Mouse (Mus musculus) forebrain, embryonic 11.5 days (tissue): ENCODE measurements around the gene D630003M21Rik. TPM values are rescaled to one million over a fixed set of nuclear protein-coding genes. Genes with fewer than 3 reads are reported as not detected.

ENCODE experiments used
- ATAC-seq: fragments of 200-750 bp; cut with Nextera tagmentation; replicated peaks from 2 replicates; pipeline ENCODE4 v1.8.0; 2017; ENCODE audit warnings: moderate TSS enrichment; ENCODE audit not compliant: low FRiP score
- DNase-seq: peaks from one replicate; pipeline ENCODE4 v3.0.0-alpha.2; 2017; ENCODE audit warnings: low spot score
- H3K27ac ChIP-seq: fragments of 300-500 bp; sonication (generic); 2 replicates; pipeline ENCODE4 v1.5.1; 2014; ENCODE audit warnings: low read depth, low read length
- H3K27me3 ChIP-seq: fragments of 300-500 bp; sonication (generic); 2 replicates; pipeline ENCODE4 v1.6.1; 2014; ENCODE audit warnings: mild to moderate bottlenecking, low read length, mixed read lengths; ENCODE audit not compliant: control insufficient read depth, insufficient read depth
- H3K36me3 ChIP-seq: fragments of 300-500 bp; sonication (generic); 2 replicates; pipeline ENCODE4 v1.6.1; 2014; ENCODE audit warnings: mild to moderate bottlenecking, low read length, moderate library complexity, mixed read lengths; ENCODE audit not compliant: control insufficient read depth, insufficient read depth
- H3K4me1 ChIP-seq: fragments of 300-500 bp; sonication (generic); replicated peaks from 2 replicates; pipeline ENCODE4 v1.6.1; 2014; ENCODE audit warnings: low read length, mixed read lengths; ENCODE audit not compliant: control insufficient read depth, insufficient read depth
- H3K4me2 ChIP-seq: fragments of 300-500 bp; sonication (generic); 2 replicates; pipeline ENCODE4 v1.6.1; 2014; ENCODE audit warnings: low read depth, mild to moderate bottlenecking, low read length, moderate library complexity, mixed read lengths; ENCODE audit not compliant: severe bottlenecking
- H3K4me3 ChIP-seq: fragments of 300-500 bp; sonication (generic); 2 replicates; pipeline ENCODE4 v1.5.1; 2014; ENCODE audit warnings: low read depth, low read length
- H3K9ac ChIP-seq: fragments of 300-500 bp; sonication (generic); 2 replicates; pipeline ENCODE4 v1.6.1; 2014; ENCODE audit warnings: low read length
- H3K9me3 ChIP-seq: fragments of 300-500 bp; sonication (generic); 2 replicates; pipeline ENCODE4 v1.6.1; 2016; ENCODE audit warnings: low read length, mixed read lengths; ENCODE audit not compliant: control insufficient read depth
- WGBS: fragments of 180-500 bp; shearing (Covaris S2); extraction: QIAGEN DNeasy Blood & Tissue Kit; methylation state at CpG from one replicate; pipeline ENCODE4 v1.1.7; 2014; 5-methylcytosine and 5-hydroxymethylcytosine counted together
- polyA plus RNA-seq: library from polyadenylated mRNA; unstranded; fragments of >200 nt; fragmentation: Nextera tagmentation; extraction: Ambion mirVana; gene quantifications from 2 replicates; pipeline ENCODE4 v1.2.1, GENCODE M21; 2014

D630003M21Rik gene
- polyA plus RNA-seq, 1 experiment from 2014 or later, result 2.7 TPM

GRCm38 (mm10) chr2:158230617-158231016 lies 1.6 kb upstream of the D630003M21Rik start:
- H3K27me3 ChIP-seq, result no peaks in the 10 kb centered on the region
- no peaks in the 10 kb centered on the region for H3K36me3 ChIP-seq
- H3K4me1 ChIP-seq, result peaks cover 4% of the 10 kb centered on the region; the same call in 1 of the 2 replicates
- H3K4me2 ChIP-seq, result no peak overlapping the region
- DNase-seq (no peak), ATAC-seq (no peak)
- 28% methylated on average over 6 of the region's 6 CpGs for WGBS
- H3K9ac ChIP-seq, result no peak overlapping the region
- no peaks in the 10 kb centered on the region for H3K9me3 ChIP-seq
- no peak overlapping the region for H3K27ac ChIP-seq
- no peak overlapping the region for H3K4me3 ChIP-seq

GRCm38 (mm10) chr2:158229503-158229892 lies 476 bp upstream of the D630003M21Rik start:
- peak overlapping the region; percentile 37 for H3K4me3 ChIP-seq
- 22% methylated on average over 7 of the region's 7 CpGs for WGBS
- peak overlapping the region; percentile 82 for H3K4me2 ChIP-seq
- H3K36me3 ChIP-seq, result no peaks in the 10 kb centered on the region
- H3K27ac ChIP-seq, result no peak overlapping the region
- DNase-seq (no peak), ATAC-seq (0 out of 2 replicates have a peak, but pooled peaks have one; percentile 4)
- peaks cover 4% of the 10 kb centered on the region; the same call in 1 of the 2 replicates for H3K4me1 ChIP-seq
- H3K9ac ChIP-seq, result peak overlapping the region; percentile 61
- no peaks in the 10 kb centered on the region for H3K27me3 ChIP-seq
- H3K9me3 ChIP-seq, result no peaks in the 10 kb centered on the region

- H3K4me3 ChIP-seq, result no peak overlapping the region
- no peaks in the 10 kb centered on the region for H3K36me3 ChIP-seq
- H3K27ac ChIP-seq, result no peak overlapping the region
- H3K4me2 ChIP-seq, result no peak overlapping the region
- WGBS, result 83% methylated on average over 5 of the region's 5 CpGs
- no peak overlapping the region for H3K9ac ChIP-seq
- DNase-seq (no peak), ATAC-seq (no peak)
- H3K4me1 ChIP-seq, result peaks cover 4% of the 10 kb centered on the region; the same call in 1 of the 2 replicates
- no peaks in the 10 kb centered on the region for H3K9me3 ChIP-seq
- no peaks in the 10 kb centered on the region for H3K27me3 ChIP-seq
Observed at GRCm38 (mm10) chr2:158225301-158225700, 3.7 kb downstream of the D630003M21Rik start.

GRCm38 (mm10) chr2:158223497-158223896 lies 5.5 kb downstream of the D630003M21Rik start:
- H3K36me3 ChIP-seq, result no peaks in the 10 kb centered on the region
- no peaks in the 10 kb centered on the region for H3K9me3 ChIP-seq
- H3K27me3 ChIP-seq, result no peaks in the 10 kb centered on the region
- no peak overlapping the region for H3K27ac ChIP-seq
- no peak for ATAC-seq
- H3K4me1 ChIP-seq, result no peaks in the 10 kb centered on the region
- no peak overlapping the region for H3K9ac ChIP-seq
- no peak overlapping the region for H3K4me2 ChIP-seq
- DNase-seq, result no peak
- 84% methylated on average over 3 of the region's 3 CpGs for WGBS
- no peak overlapping the region for H3K4me3 ChIP-seq

- WGBS, result 84% methylated on average over 4 of the region's 4 CpGs
Observed at GRCm38 (mm10) chr2:158222664-158223063, 6.4 kb downstream of the D630003M21Rik start.

GRCm38 (mm10) chr2:158221446-158222084 lies 7.5 kb downstream of the D630003M21Rik start:
- Histone ChIP-seq H3K4me3 (no peak overlapping the region), H3K36me3 (no peaks in the 10 kb centered on the region), H3K9me3 (no peaks in the 10 kb centered on the region), H3K27ac (no peak overlapping the region), H3K9ac (no peak overlapping the region), H3K27me3 (no peaks in the 10 kb centered on the region), H3K4me2 (no peak overlapping the region), H3K4me1 (no peaks in the 10 kb centered on the region)
- ATAC-seq (no peak), DNase-seq (no peak)
- 86% methylated on average over 9 of the region's 9 CpGs for WGBS

More at GRCm38 (mm10) chr2:158222664-158223063, 6.4 kb downstream of the D630003M21Rik start:
- Histone ChIP-seq H3K9me3 (no peaks in the 10 kb centered on the region), H3K4me1 (no peaks in the 10 kb centered on the region), H3K9ac (no peak overlapping the region), H3K36me3 (no peaks in the 10 kb centered on the region), H3K27me3 (no peaks in the 10 kb centered on the region), H3K4me3 (no peak overlapping the region), H3K27ac (no peak overlapping the region), H3K4me2 (no peak overlapping the region)
- DNase-seq (no peak), ATAC-seq (no peak)

- ATAC-seq, result no peak
- WGBS, result 91% methylated on average over 2 of the region's 2 CpGs
- H3K9me3 ChIP-seq, result no peaks in the 10 kb centered on the region
Observed at GRCm38 (mm10) chr2:158219562-158219961, 9.5 kb downstream of the D630003M21Rik start.

GRCm38 (mm10) chr2:158216510-158216909 lies 12.5 kb downstream of the D630003M21Rik start:
- Histone ChIP-seq H3K4me2 (no peak overlapping the region), H3K4me1 (no peaks in the 10 kb centered on the region), H3K9me3 (no peaks in the 10 kb centered on the region), H3K27ac (no peak overlapping the region), H3K36me3 (no peaks in the 10 kb centered on the region), H3K4me3 (no peak overlapping the region), H3K27me3 (no peaks in the 10 kb centered on the region), H3K9ac (no peak overlapping the region)
- no peak for DNase-seq
- 91% methylated on average over 8 of the region's 8 CpGs for WGBS
- no peak for ATAC-seq

More at GRCm38 (mm10) chr2:158219562-158219961, 9.5 kb downstream of the D630003M21Rik start:
- DNase-seq, result no peak
- H3K4me1 ChIP-seq, result no peaks in the 10 kb centered on the region
- H3K4me3 ChIP-seq, result no peak overlapping the region
- H3K36me3 ChIP-seq, result no peaks in the 10 kb centered on the region
- no peaks in the 10 kb centered on the region for H3K27me3 ChIP-seq
- H3K27ac ChIP-seq, result no peak overlapping the region
- H3K9ac ChIP-seq, result no peak overlapping the region
- H3K4me2 ChIP-seq, result no peak overlapping the region
